Mouse (Mus musculus): ENCODE data around the gene Gtf3c5. TPM values are rescaled to one million over a fixed set of nuclear protein-coding genes. Genes with fewer than 3 reads are reported as not detected.
A peak's percentile ranks its signal among the peaks of the same experiment; 100 is the strongest.

The Gtf3c5 gene
- polyA plus RNA-seq, 1 experiment from 2014 or later, result 31.0 TPM

GRCm38 (mm10) chr2:28612436-28613063, 29.0 kb upstream of the Gtf3c5 start:
- Histone ChIP-seq H3K27me3 (ENCODE audit: control insufficient read depth, insufficient read depth, low read length) (no peaks in the 10 kb centered on the region), H3K27ac (replicated peaks; ENCODE audit: low read depth, low read length) (no peak overlapping the region), H3K9me3 (ENCODE audit: control insufficient read depth, low read length) (no peaks in the 10 kb centered on the region), H3K4me1 (ENCODE audit: control insufficient read depth, insufficient read depth, low read length) (no peaks in the 10 kb centered on the region), H3K36me3 (ENCODE audit: control insufficient read depth, insufficient read depth, low read length) (no peaks in the 10 kb centered on the region), H3K4me2 (ENCODE audit: low read length) (no peak overlapping the region), H3K4me3 (replicated peaks; ENCODE audit: low read depth, low read length) (no peak overlapping the region), H3K9ac (replicated peaks; ENCODE audit: low read length) (no peak overlapping the region)
- WGBS, result 68% methylated on average over 10 of the region's 10 CpGs
- no peak for DNase-seq
- ATAC-seq (ENCODE audit: low FRiP score, low TSS enrichment), result no peak

GRCm38 (mm10) chr2:28611407-28611787, 27.8 kb upstream of the Gtf3c5 start:
- Histone ChIP-seq H3K4me2 (ENCODE audit: low read length) (no peak overlapping the region), H3K9ac (replicated peaks; ENCODE audit: low read length) (no peak overlapping the region), H3K36me3 (ENCODE audit: control insufficient read depth, insufficient read depth, low read length) (no peaks in the 10 kb centered on the region), H3K9me3 (ENCODE audit: control insufficient read depth, low read length) (no peaks in the 10 kb centered on the region), H3K27me3 (ENCODE audit: control insufficient read depth, insufficient read depth, low read length) (no peaks in the 10 kb centered on the region), H3K27ac (replicated peaks; ENCODE audit: low read depth, low read length) (no peak overlapping the region), H3K4me3 (replicated peaks; ENCODE audit: low read depth, low read length) (no peak overlapping the region), H3K4me1 (ENCODE audit: control insufficient read depth, insufficient read depth, low read length) (no peaks in the 10 kb centered on the region)
- DNase-seq, result no peak
- WGBS, result 88% methylated on average over 17 of the region's 17 CpGs
- ATAC-seq (ENCODE audit: low FRiP score, low TSS enrichment), result no peak

DNA sequence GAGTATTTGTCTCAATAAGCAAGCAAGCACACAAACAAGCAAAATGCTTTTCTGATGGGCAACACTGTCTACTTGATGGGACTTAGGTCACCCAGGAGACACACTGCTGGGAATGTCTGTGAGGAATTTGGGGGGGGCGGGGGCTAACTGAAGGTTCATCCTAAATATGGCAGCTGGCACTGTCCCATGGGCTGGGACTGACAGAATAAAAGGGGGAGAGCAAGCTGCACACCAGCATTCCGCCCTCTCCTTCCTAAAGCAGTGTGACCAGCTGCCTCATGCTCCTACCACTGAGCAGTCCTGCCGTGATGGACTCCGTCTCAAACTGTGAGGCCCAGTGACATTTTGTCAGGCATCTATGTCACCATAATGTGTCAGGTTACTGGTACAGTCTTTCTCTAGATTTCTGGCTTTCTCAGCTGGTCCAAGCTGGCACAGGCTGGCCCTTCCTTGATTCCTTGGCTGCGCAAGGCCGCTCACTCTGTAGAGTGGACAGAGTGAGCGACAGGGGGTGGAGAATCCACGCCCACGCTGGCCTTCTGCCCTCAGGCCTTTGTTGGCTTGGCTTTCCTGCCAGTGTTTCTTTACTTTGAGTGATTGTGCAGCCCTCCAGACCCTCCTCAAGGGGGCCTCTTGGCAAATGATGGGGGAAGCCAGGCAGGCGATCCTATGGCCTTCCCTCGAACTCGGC, 27.3 kb upstream of the Gtf3c5 start:
- DNase-seq (no peak), ATAC-seq (ENCODE audit: low FRiP score, low TSS enrichment) (no peak)
- 61% methylated on average over 12 of the region's 12 CpGs for WGBS
- Histone ChIP-seq H3K4me3 (replicated peaks; ENCODE audit: low read depth, low read length) (no peak overlapping the region), H3K9ac (replicated peaks; ENCODE audit: low read length) (no peak overlapping the region), H3K4me2 (ENCODE audit: low read length) (no peak overlapping the region), H3K4me1 (ENCODE audit: control insufficient read depth, insufficient read depth, low read length) (no peaks in the 10 kb centered on the region), H3K9me3 (ENCODE audit: control insufficient read depth, low read length) (no peaks in the 10 kb centered on the region), H3K27me3 (ENCODE audit: control insufficient read depth, insufficient read depth, low read length) (no peaks in the 10 kb centered on the region), H3K36me3 (ENCODE audit: control insufficient read depth, insufficient read depth, low read length) (no peaks in the 10 kb centered on the region), H3K27ac (replicated peaks; ENCODE audit: low read depth, low read length) (no peak overlapping the region)

DNA sequence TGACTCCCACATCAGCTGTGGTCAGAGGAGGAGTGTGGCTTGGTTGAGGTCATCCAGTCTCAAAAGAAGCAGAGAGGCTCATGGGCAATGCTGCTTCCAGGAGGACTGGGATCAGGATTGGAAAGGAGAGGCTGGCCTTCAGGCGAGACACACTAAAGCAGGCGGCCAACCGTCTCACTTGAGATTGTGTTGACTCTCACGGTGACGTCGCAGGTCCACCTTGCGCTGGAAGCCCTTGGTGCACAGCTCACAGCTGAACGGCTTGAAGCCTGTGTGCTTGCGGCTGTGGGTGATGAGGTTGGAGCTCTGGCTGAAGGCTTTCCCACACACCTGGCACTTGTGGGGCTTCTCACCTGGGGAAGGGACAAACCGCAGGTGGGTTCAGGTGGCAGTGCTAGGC, 26.3 kb upstream of the Gtf3c5 start:
- Histone ChIP-seq H3K4me2 (ENCODE audit: low read length) (no peak overlapping the region), H3K4me3 (replicated peaks; ENCODE audit: low read depth, low read length) (no peak overlapping the region), H3K9ac (replicated peaks; ENCODE audit: low read length) (no peak overlapping the region), H3K4me1 (ENCODE audit: control insufficient read depth, insufficient read depth, low read length) (no peaks in the 10 kb centered on the region), H3K36me3 (ENCODE audit: control insufficient read depth, insufficient read depth, low read length) (no peaks in the 10 kb centered on the region), H3K9me3 (ENCODE audit: control insufficient read depth, low read length) (no peaks in the 10 kb centered on the region), H3K27me3 (ENCODE audit: control insufficient read depth, insufficient read depth, low read length) (no peaks in the 10 kb centered on the region), H3K27ac (replicated peaks; ENCODE audit: low read depth, low read length) (no peak overlapping the region)
- DNase-seq (no peak), ATAC-seq (ENCODE audit: low FRiP score, low TSS enrichment) (no peak)
- WGBS, result 88% methylated on average over 10 of the region's 10 CpGs

DNA sequence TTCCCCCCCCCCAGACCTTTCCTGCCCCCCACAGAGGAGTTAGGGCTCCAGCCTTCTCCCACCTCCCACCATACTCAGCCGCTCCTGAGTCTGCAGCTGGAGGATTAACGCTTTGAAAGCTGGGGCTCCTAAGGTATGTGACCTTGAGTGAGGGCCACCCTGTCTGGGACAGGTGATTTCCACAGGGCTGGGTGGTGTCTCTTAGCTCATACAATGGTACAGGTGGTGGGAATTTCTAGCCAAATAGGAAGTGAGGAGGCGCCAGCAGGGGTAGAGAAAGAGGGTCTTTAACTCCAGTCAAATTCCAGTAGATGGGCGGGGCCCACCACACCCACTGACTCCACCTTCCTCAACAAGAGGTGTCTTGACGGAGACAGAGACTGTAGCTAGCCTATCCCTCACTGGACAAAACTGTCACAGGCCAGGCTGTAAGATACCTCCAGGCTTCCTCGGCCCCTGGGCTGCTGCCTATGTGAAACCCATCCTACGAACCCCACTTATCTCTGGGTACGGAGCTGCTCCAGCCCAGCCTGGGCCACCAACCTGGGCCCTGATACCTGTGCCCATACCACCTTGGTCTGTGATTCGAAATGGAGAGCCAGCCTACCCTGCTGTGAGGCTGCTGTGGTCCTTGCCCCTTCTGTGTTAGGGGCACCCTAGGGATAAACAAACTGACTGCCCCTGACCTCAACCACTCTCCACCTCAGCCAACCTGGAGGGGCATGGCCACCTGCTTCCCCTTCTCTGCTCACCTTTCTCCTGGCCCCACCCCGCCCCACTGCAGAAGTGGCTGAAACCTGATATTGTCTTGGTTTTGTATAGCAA, 24.0 kb upstream of the Gtf3c5 start:
- Histone ChIP-seq H3K27me3 (ENCODE audit: control insufficient read depth, insufficient read depth, low read length) (no peaks in the 10 kb centered on the region), H3K36me3 (ENCODE audit: control insufficient read depth, insufficient read depth, low read length) (no peaks in the 10 kb centered on the region), H3K4me1 (ENCODE audit: control insufficient read depth, insufficient read depth, low read length) (no peaks in the 10 kb centered on the region), H3K27ac (replicated peaks; ENCODE audit: low read depth, low read length) (no peak overlapping the region), H3K9me3 (ENCODE audit: control insufficient read depth, low read length) (no peaks in the 10 kb centered on the region), H3K4me2 (ENCODE audit: low read length) (no peak overlapping the region), H3K9ac (replicated peaks; ENCODE audit: low read length) (no peak overlapping the region), H3K4me3 (replicated peaks; ENCODE audit: low read depth, low read length) (no peak overlapping the region)
- no peak for ATAC-seq (ENCODE audit: low FRiP score, low TSS enrichment)
- WGBS, result 53% methylated on average over 10 of the region's 10 CpGs
- DNase-seq, result no peak

- no peak overlapping the region for H3K4me2 ChIP-seq (ENCODE audit: low read length)
- H3K9me3 ChIP-seq (ENCODE audit: control insufficient read depth, low read length), result no peaks in the 10 kb centered on the region
- H3K27me3 ChIP-seq (ENCODE audit: control insufficient read depth, insufficient read depth, low read length), result no peaks in the 10 kb centered on the region
- no peaks in the 10 kb centered on the region for H3K36me3 ChIP-seq (ENCODE audit: control insufficient read depth, insufficient read depth, low read length)
- WGBS, result 67% methylated on average over 8 of the region's 8 CpGs
- no peak overlapping the region for H3K27ac ChIP-seq (replicated peaks; ENCODE audit: low read depth, low read length)
- ATAC-seq (ENCODE audit: low FRiP score, low TSS enrichment) (no peak), DNase-seq (peak; percentile 46)
- no peak overlapping the region for H3K4me3 ChIP-seq (replicated peaks; ENCODE audit: low read depth, low read length)
- H3K4me1 ChIP-seq (ENCODE audit: control insufficient read depth, insufficient read depth, low read length), result no peaks in the 10 kb centered on the region
- no peak overlapping the region for H3K9ac ChIP-seq (replicated peaks; ENCODE audit: low read length)
Measured at GRCm38 (mm10) chr2:28606601-28607340, 23.2 kb upstream of the Gtf3c5 start.

- Histone ChIP-seq H3K27ac (replicated peaks; ENCODE audit: low read depth, low read length) (no peak overlapping the region), H3K4me3 (replicated peaks; ENCODE audit: low read depth, low read length) (no peak overlapping the region), H3K27me3 (ENCODE audit: control insufficient read depth, insufficient read depth, low read length) (no peaks in the 10 kb centered on the region), H3K4me1 (ENCODE audit: control insufficient read depth, insufficient read depth, low read length) (no peaks in the 10 kb centered on the region), H3K4me2 (ENCODE audit: low read length) (no peak overlapping the region), H3K36me3 (ENCODE audit: control insufficient read depth, insufficient read depth, low read length) (no peaks in the 10 kb centered on the region), H3K9ac (replicated peaks; ENCODE audit: low read length) (no peak overlapping the region), H3K9me3 (ENCODE audit: control insufficient read depth, low read length) (no peaks in the 10 kb centered on the region)
- 62% methylated on average over 14 of the region's 14 CpGs for WGBS
- DNase-seq, result no peak
- no peak for ATAC-seq (ENCODE audit: low FRiP score, low TSS enrichment)
Measured at GRCm38 (mm10) chr2:28605789-28606541, 22.4 kb upstream of the Gtf3c5 start.

- no peak for ATAC-seq (ENCODE audit: low FRiP score, low TSS enrichment)
- H3K27ac ChIP-seq (replicated peaks; ENCODE audit: low read depth, low read length), result no peak overlapping the region
Measured at GRCm38 (mm10) chr2:28603542-28603941, 20.0 kb upstream of the Gtf3c5 start.

More at GRCm38 (mm10) chr2:28603542-28603941, 20.0 kb upstream of the Gtf3c5 start:
- DNase-seq, result no peak
- Histone ChIP-seq H3K4me1 (ENCODE audit: control insufficient read depth, insufficient read depth, low read length) (no peaks in the 10 kb centered on the region), H3K4me3 (replicated peaks; ENCODE audit: low read depth, low read length) (no peak overlapping the region), H3K9ac (replicated peaks; ENCODE audit: low read length) (no peak overlapping the region), H3K9me3 (ENCODE audit: control insufficient read depth, low read length) (no peaks in the 10 kb centered on the region), H3K36me3 (ENCODE audit: control insufficient read depth, insufficient read depth, low read length) (no peaks in the 10 kb centered on the region), H3K4me2 (ENCODE audit: low read length) (no peak overlapping the region), H3K27me3 (ENCODE audit: control insufficient read depth, insufficient read depth, low read length) (no peaks in the 10 kb centered on the region)
- 97% methylated on average over 5 of the region's 5 CpGs for WGBS

All from midbrain, embryonic 14.5 days (tissue).